Mouse (Mus musculus): Measurements from ENCODE around the gene Pias1.

Gene Pias1

GRCm38 (mm10) chr9:62857216-62857615 lies 130.5 kb downstream of the Pias1 start:
- DNase-seq (ENCODE audit: low read depth, low spot score), result no peak

- no peak for DNase-seq (ENCODE audit: low read depth, low spot score)
Measured at GRCm38 (mm10) chr9:62854483-62854882, 133.2 kb downstream of the Pias1 start.

GRCm38 (mm10) chr9:62851571-62851970 lies 136.2 kb downstream of the Pias1 start:
- no peak for DNase-seq (ENCODE audit: low read depth, low spot score)

- no peak for DNase-seq (ENCODE audit: low read depth, low spot score)
Measured at GRCm38 (mm10) chr9:62848641-62849040, 139.1 kb downstream of the Pias1 start.

GRCm38 (mm10) chr9:62847694-62848093 lies 140.0 kb downstream of the Pias1 start:
- peak; percentile 86 for DNase-seq (ENCODE audit: low read depth, low spot score)

GRCm38 (mm10) chr9:62844461-62844860 lies 143.3 kb downstream of the Pias1 start:
- no peak for DNase-seq (ENCODE audit: low read depth, low spot score)

GRCm38 (mm10) chr9:62843356-62844024 lies 144.2 kb downstream of the Pias1 start:
- no peak for DNase-seq (ENCODE audit: low read depth, low spot score)

GRCm38 (mm10) chr9:62839172-62839770 lies 148.5 kb downstream of the Pias1 start:
- peak; percentile 30 for DNase-seq (ENCODE audit: low read depth, low spot score)

GRCm38 (mm10) chr9:62838506-62839171 lies 149.1 kb downstream of the Pias1 start, which contains the start of gene Cln6:
TSS of gene Cln6 (plus strand) at chr9:62838785.
- DNase-seq (ENCODE audit: low read depth, low spot score), result peak; percentile 63

- no peak for DNase-seq (ENCODE audit: low read depth, low spot score)
Measured at GRCm38 (mm10) chr9:62838146-62838505, 149.6 kb downstream of the Pias1 start.

- DNase-seq (ENCODE audit: low read depth, low spot score), result no peak
Measured at GRCm38 (mm10) chr9:62837611-62838010, 150.1 kb downstream of the Pias1 start.

GRCm38 (mm10) chr9:62835705-62836446 lies 151.8 kb downstream of the Pias1 start:
- DNase-seq (ENCODE audit: low read depth, low spot score), result no peak

GRCm38 (mm10) chr9:62834906-62835305 lies 152.8 kb downstream of the Pias1 start:
- no peak for DNase-seq (ENCODE audit: low read depth, low spot score)

- no peak for DNase-seq (ENCODE audit: low read depth, low spot score)
Measured at GRCm38 (mm10) chr9:62829877-62830276, 157.8 kb downstream of the Pias1 start.

GRCm38 (mm10) chr9:62828662-62829086 lies 159.1 kb downstream of the Pias1 start:
- DNase-seq (ENCODE audit: low read depth, low spot score), result peak; percentile 89

All from c-Kit-negative CD71-positive TER-119-positive erythroid progenitor cells, embryonic 14.5 days (primary cell).